Mouse (Mus musculus) mouse trophoblast stem cell (cell line): Measurements from ENCODE around the gene Gm14296.
"Not testable (repeated sequence)": the region's sequence is repeated elsewhere in the genome, so short reads cannot be mapped to it uniquely, and the experiment has no call there.

Experiments
- in situ Hi-C, 2 experiments: fragments of 300-500 bp; cut with MseI, MboI; formaldehyde crosslinking; loops; 2 replicates in 1 of 2; 3 replicates in 1 of 2; pipeline ENCODE4 v1.15.1; 2025

Gene Gm14296

GRCm38 (mm10) chr2:176927709-176928108 lies at the start of gene Gm14296:
TSS of gene Gm14296 (minus strand) at chr2:176927809.
- in situ Hi-C loops = not testable (repeated sequence)

- in situ Hi-C loops = not testable (repeated sequence)
Measured at GRCm38 (mm10) chr2:176905464-176905863, 22.1 kb downstream of the Gm14296 start.
